Mouse (Mus musculus): ENCODE measurements around the gene Ifitm5. TPM values are rescaled to one million over a fixed set of nuclear protein-coding genes. Genes with fewer than 3 reads are reported as not detected.

The Ifitm5 gene
- total and polyA plus RNA-seq, 3 experiments: 0.31 to 1.1 TPM; not detected in 1

- no peak overlapping the region for H3K4me3 ChIP-seq (ENCODE audit: control insufficient read depth in 1 of 2, insufficient read depth in 1 of 2, low read depth in 2 of 2, low read length in 2 of 2)
Measured at GRCm38 (mm10) chr7:140967862-140968591, 17.9 kb upstream of the Ifitm5 start.

DNA sequence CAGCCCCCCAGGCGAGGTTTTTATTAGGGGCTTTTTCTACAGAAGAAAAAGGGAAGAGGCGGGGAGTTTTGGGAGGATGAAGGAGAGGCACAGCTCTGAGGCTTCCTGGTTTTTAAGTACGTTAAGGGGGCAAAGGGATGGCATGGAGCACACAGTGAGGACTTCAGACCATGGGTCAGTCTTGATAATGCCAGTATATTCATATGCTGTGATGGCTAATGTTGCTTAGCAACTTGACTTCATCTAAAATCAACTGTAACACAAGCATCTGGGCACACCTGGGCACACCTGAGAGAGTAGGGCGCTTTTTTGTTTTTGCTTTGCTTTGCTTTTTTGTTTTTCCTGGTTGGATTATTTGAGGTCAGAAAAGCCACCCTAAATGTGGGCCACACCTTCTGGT is 16.8 kb upstream of the Ifitm5 start, which contains the start of gene Ifitm1:
Ifitm1 (plus strand) TSS at position 301 of the 400 bp plus-strand sequence.
- no peak within 1 kb of the TSS for H3K4me3 ChIP-seq (ENCODE audit: control insufficient read depth in 1 of 2, insufficient read depth in 1 of 2, low read depth in 2 of 2, low read length in 2 of 2)

More at GRCm38 (mm10) chr7:140967862-140968591, 17.9 kb upstream of the Ifitm5 start:
- no peak overlapping the region for H3K27ac ChIP-seq (ENCODE audit: control insufficient read depth, low read depth, low read length)
- H3K9me3 ChIP-seq (replicated peaks; ENCODE audit: insufficient read depth, low read length): no peaks in the 10 kb centered on the region
- H3K4me1 ChIP-seq (ENCODE audit: control insufficient read depth in 1 of 2, insufficient read depth in 2 of 2, low read length in 2 of 2): no peaks in the 10 kb centered on the region
- no peak overlapping the region for H3K9ac ChIP-seq (ENCODE audit: control insufficient read depth, low read depth, low read length, poor library complexity, severe bottlenecking)
- no peaks in the 10 kb centered on the region for H3K79me2 ChIP-seq (ENCODE audit: control insufficient read depth, insufficient read depth, low read length, poor library complexity)
- peaks cover 2 to 6% of the 10 kb centered on the region in 2 experiments for H3K27me3 ChIP-seq (ENCODE audit: control insufficient read depth in 1 of 2, insufficient read depth in 2 of 2, low read length in 2 of 2)
- no peak for DNase-seq (ENCODE audit: low read depth, low spot score)
- no peaks in the 10 kb centered on the region for H3K36me3 ChIP-seq (ENCODE audit: control insufficient read depth in 1 of 2, insufficient read depth in 2 of 2, low read length in 2 of 2)
- no peak for TF ChIP-seq MAFK (IDR thresholded peaks at IDR 0.05; ENCODE audit: borderline replicate concordance, low read depth, low read length)
- no peak for TF ChIP-seq CTCF (IDR thresholded peaks at IDR 0.05 in 2 of 3, conservative IDR thresholded peaks at IDR 0.05 in 1 of 3; ENCODE audit: control insufficient read depth in 1 of 3, insufficient read depth in 1 of 3, low read depth in 2 of 3, low read length in 3 of 3, poor library complexity in 1 of 3, severe bottlenecking in 1 of 3)
- TF ChIP-seq ELF1 (IDR thresholded peaks at IDR 0.05; ENCODE audit: low read depth, low read length): no peak
- no peak for TF ChIP-seq KAT2A (conservative IDR thresholded peaks at IDR 0.05; ENCODE audit: low read depth, low read length)
- no peak for TF ChIP-seq E2F4 (IDR thresholded peaks at IDR 0.05; ENCODE audit: borderline replicate concordance, low read depth, low read length)
- no peak for TF ChIP-seq TCF12 (IDR thresholded peaks at IDR 0.05; ENCODE audit: low read depth, low read length)
- no peak for TF ChIP-seq TAL1 (IDR thresholded peaks at IDR 0.05; ENCODE audit: low read length)
- no peak for TF ChIP-seq NRF1 (IDR thresholded peaks at IDR 0.05; ENCODE audit: insufficient read depth, low read depth, low read length, poor library complexity, severe bottlenecking)
- TF ChIP-seq MXI1 (IDR thresholded peaks at IDR 0.05; ENCODE audit: low read depth, low read length): no peak
- TF ChIP-seq UBTF (IDR thresholded peaks at IDR 0.05; ENCODE audit: borderline replicate concordance, insufficient read depth, low read depth, low read length): no peak
- TF ChIP-seq BHLHE40 (IDR thresholded peaks at IDR 0.05; ENCODE audit: borderline replicate concordance, low read depth, low read length): no peak

DNA sequence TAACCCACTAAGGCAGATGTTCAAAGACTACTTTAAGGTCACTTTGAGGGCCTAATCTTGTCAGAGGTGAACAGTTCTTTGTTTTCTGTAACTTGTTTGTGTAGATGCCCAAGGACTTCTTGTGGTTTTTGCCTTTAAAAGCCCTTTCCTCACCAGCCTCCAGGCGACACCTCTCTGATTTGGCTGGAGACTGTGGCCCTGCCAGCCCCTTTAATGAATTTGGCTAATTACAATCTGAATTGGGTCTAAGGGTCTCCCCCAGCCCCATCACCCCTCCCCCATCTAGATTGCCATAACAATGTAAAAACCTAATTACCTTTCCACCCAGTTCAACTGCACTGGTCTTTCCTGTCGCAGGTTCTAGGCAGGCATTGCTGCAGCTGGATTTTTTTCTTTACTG is 12.6 kb upstream of the Ifitm5 start:
- Histone ChIP-seq H3K9ac (ENCODE audit: control insufficient read depth, low read depth, low read length, poor library complexity, severe bottlenecking) (no peak overlapping the region), H3K27ac (ENCODE audit: control insufficient read depth, low read depth, low read length) (no peak overlapping the region)

More for the DNA sequence above, 16.8 kb upstream of the Ifitm5 start, which contains the start of gene Ifitm1:
- Histone ChIP-seq H3K4me1 (ENCODE audit: control insufficient read depth in 1 of 2, insufficient read depth in 2 of 2, low read length in 2 of 2) (no peaks in the 10 kb centered on the region), H3K79me2 (ENCODE audit: control insufficient read depth, insufficient read depth, low read length, poor library complexity) (no peaks in the 10 kb centered on the region), H3K9ac (ENCODE audit: control insufficient read depth, low read depth, low read length, poor library complexity, severe bottlenecking) (no peak within 1 kb of the TSS), H3K36me3 (ENCODE audit: control insufficient read depth in 1 of 2, insufficient read depth in 2 of 2, low read length in 2 of 2) (no peaks in the 10 kb centered on the region), H3K9me3 (replicated peaks; ENCODE audit: insufficient read depth, low read length) (no peaks in the 10 kb centered on the region), H3K27me3 (ENCODE audit: control insufficient read depth in 1 of 2, insufficient read depth in 2 of 2, low read length in 2 of 2) (peaks cover 6 to 7% of the 10 kb centered on the region in 2 experiments), H3K27ac (ENCODE audit: control insufficient read depth, low read depth, low read length) (no peak within 1 kb of the TSS)
- TF ChIP-seq ELF1 (IDR thresholded peaks at IDR 0.05; ENCODE audit: low read depth, low read length) (no peak), MAZ (IDR thresholded peaks at IDR 0.05; ENCODE audit: low read depth, low read length) (no peak), NRF1 (IDR thresholded peaks at IDR 0.05; ENCODE audit: insufficient read depth, low read depth, low read length, poor library complexity, severe bottlenecking) (no peak), TAL1 (IDR thresholded peaks at IDR 0.05; ENCODE audit: low read length) (no peak)
- DNase-seq (ENCODE audit: low read depth, low spot score): no peak

More for the DNA sequence above, 12.6 kb upstream of the Ifitm5 start:
- Histone ChIP-seq H3K4me3 (ENCODE audit: control insufficient read depth in 1 of 2, insufficient read depth in 1 of 2, low read depth in 2 of 2, low read length in 2 of 2) (no peak overlapping the region), H3K27me3 (ENCODE audit: control insufficient read depth in 1 of 2, insufficient read depth in 2 of 2, low read length in 2 of 2) (peaks cover 6 to 7% of the 10 kb centered on the region in 2 experiments), H3K4me1 (ENCODE audit: control insufficient read depth in 1 of 2, insufficient read depth in 2 of 2, low read length in 2 of 2) (no peaks in the 10 kb centered on the region), H3K9me3 (replicated peaks; ENCODE audit: insufficient read depth, low read length) (no peaks in the 10 kb centered on the region), H3K79me2 (ENCODE audit: control insufficient read depth, insufficient read depth, low read length, poor library complexity) (no peaks in the 10 kb centered on the region), H3K36me3 (ENCODE audit: control insufficient read depth in 1 of 2, insufficient read depth in 2 of 2, low read length in 2 of 2) (no peaks in the 10 kb centered on the region)
- no peak for DNase-seq (ENCODE audit: low read depth, low spot score)
- TF ChIP-seq SMC3 (IDR thresholded peaks at IDR 0.05; ENCODE audit: low read depth, low read length) (no peak), E2F4 (IDR thresholded peaks at IDR 0.05; ENCODE audit: borderline replicate concordance, low read depth, low read length) (no peak)
